Mouse (Mus musculus) ES-Bruce4 (cell line): ENCODE measurements at regions not wholly inside any gene's neighbourhood (a gene's known extent, or its start where the extent isn't known, plus 50 kb on each side); places are given as distances from the start of the nearest gene placed in this dataset.

Source experiments
- CTCF ChIP-seq: IDR thresholded peaks from one replicate; pipeline ENCODE4 v1.8.1; 2011; ENCODE audit warnings: low read depth, low read length
- POLR2A ChIP-seq: IDR thresholded peaks from one replicate; pipeline ENCODE4 v1.8.1; 2011; ENCODE audit warnings: low read length; ENCODE audit not compliant: insufficient read depth

GRCm38 (mm10) chr16:55480304-55480703 lies 182.5 kb upstream of the Zpld1 start:
- peak; percentile 1 for TF ChIP-seq CTCF
- no peak for TF ChIP-seq POLR2A
